In the genomic region with DNA sequence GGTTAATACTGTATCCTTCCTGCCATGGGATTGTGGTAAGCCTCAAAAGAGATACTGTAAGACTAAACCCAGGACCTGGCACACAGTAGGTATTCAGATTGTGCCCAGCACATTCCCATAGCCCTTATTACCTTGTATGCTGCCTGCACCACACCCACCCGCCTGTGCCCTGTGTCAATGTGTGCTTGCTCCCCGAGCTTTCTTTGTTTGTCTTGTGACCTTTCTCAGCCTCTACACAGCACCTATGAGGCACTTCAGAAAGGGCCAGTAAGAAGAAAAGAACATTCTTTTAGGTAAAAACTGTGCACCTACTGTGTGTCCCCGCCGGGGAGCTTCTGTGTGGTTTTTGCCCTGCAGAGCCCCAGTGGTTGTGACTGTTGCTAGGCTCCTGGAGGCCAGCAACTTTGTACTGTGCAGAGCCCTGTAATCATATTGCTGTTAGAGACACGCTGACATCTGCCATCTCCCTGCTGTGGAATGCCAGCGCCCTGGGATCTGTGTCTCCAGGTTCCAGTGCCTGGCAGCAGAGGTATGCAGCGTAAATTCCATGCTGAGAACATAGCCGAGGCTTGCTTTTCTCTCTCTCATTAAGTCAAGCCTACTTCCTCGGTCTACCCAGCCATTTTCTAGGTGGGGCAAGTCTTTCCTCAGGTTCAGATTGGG, we compare ENCODE assay signal across 11 mouse cellular contexts. TPM values are rescaled to one million over a fixed set of nuclear protein-coding genes. Genes with fewer than 3 reads are reported as not detected.
A peak's percentile ranks its signal among the peaks of the same experiment; 100 is the strongest.
DNase-seq lines count a peak whose midpoint lies in the region; ATAC-seq lines count a peak whose summit lies in the region.
"Had no signal": no experiment of that assay in that cellular context is flagged by ENCODE, and none has a peak within 500 bp of the region (broad histone marks: within the 10 kb centered on the region; RNA-seq: fewer than 3 reads in every experiment).

No protein-coding gene starts in this region.

- no peak for DNase-seq in heart, adult 8-10 months (ENCODE audit: low spot score)
- DNase-seq in embryo, embryonic 11 days: peak; percentile 54
- peak; percentile 72 for DNase-seq in lung, postnatal 36 days
- no peak for DNase-seq in testis, postnatal 14 days (ENCODE audit: low spot score)
- DNase-seq in ovary, postnatal 36 days (ENCODE audit: low spot score): no peak
- DNase-seq in urinary bladder, adult 2 months (ENCODE audit: low spot score): no peak
- DNase-seq: cerebellum, adult 9-10 months had no signal

- no peaks in the 10 kb centered on the region for H3K9me3 ChIP-seq in heart, embryonic 15.5 days (replicated peaks)
- H3K9me3 ChIP-seq in kidney, embryonic 15.5 days (replicated peaks): no peaks in the 10 kb centered on the region
- H3K9me3 ChIP-seq: midbrain, embryonic 15.5 days had no signal

- H3K27ac ChIP-seq in heart, embryonic 15.5 days: peak overlapping the region; percentile 65
- peak overlapping the region; percentile 81 for H3K27ac ChIP-seq in kidney, embryonic 15.5 days
- H3K27ac ChIP-seq: midbrain, embryonic 15.5 days had no signal

- no peak overlapping the region for H3K4me3 ChIP-seq in heart, embryonic 15.5 days
- H3K4me3 ChIP-seq in kidney, embryonic 15.5 days (replicated peaks): no peak overlapping the region
- H3K4me3 ChIP-seq: midbrain, embryonic 15.5 days had no signal

- H3K9ac ChIP-seq in heart, embryonic 15.5 days: peak overlapping the region; percentile 9; the same call in 1 of the 2 replicates
- H3K9ac ChIP-seq in kidney, embryonic 15.5 days: no peak overlapping the region
- H3K9ac ChIP-seq: midbrain, embryonic 15.5 days had no signal

- no peak overlapping the region for H3K4me2 ChIP-seq in heart, embryonic 15.5 days
- H3K4me2 ChIP-seq in kidney, embryonic 15.5 days: peak overlapping the region; percentile 22; the same call in 1 of the 2 replicates
- H3K4me2 ChIP-seq: midbrain, embryonic 15.5 days had no signal

- peaks cover 30% of the 10 kb centered on the region for H3K4me1 ChIP-seq in heart, embryonic 15.5 days (replicated peaks)
- H3K4me1 ChIP-seq in kidney, embryonic 15.5 days: peaks cover 38% of the 10 kb centered on the region

- ATAC-seq in heart, embryonic 15.5 days (replicated peaks; ENCODE audit: insufficient number of reproducible peaks, insufficient read depth, low FRiP score, low read depth): peak; percentile 62; the same call in 1 of the 2 replicates
- ATAC-seq in kidney, embryonic 15.5 days (replicated peaks; ENCODE audit: low FRiP score): 0 out of 2 replicates have a peak, but pooled peaks have one; percentile 41
- ATAC-seq: midbrain, embryonic 15.5 days had no signal

- H3K27me3 ChIP-seq in heart, embryonic 15.5 days: no peaks in the 10 kb centered on the region
- H3K27me3 ChIP-seq in kidney, embryonic 15.5 days: no peaks in the 10 kb centered on the region
- H3K27me3 ChIP-seq: CH12.LX; midbrain, embryonic 15.5 days had no signal

- H3K36me3 ChIP-seq in heart, embryonic 15.5 days: no peaks in the 10 kb centered on the region
- H3K36me3 ChIP-seq in kidney, embryonic 15.5 days: no peaks in the 10 kb centered on the region
- H3K36me3 ChIP-seq: midbrain, embryonic 15.5 days had no signal

- WGBS in heart, embryonic 15.5 days: 32% methylated on average over 9 of the region's 9 CpGs
- WGBS in kidney, embryonic 15.5 days: 40% methylated on average over 9 of the region's 9 CpGs

RNA-seq across cellular contexts. Expression of a gene that starts 18.1 kb away (rescaled TPM):
- polyA plus RNA-seq in heart, embryonic 15.5 days (2015; fragmentation: Nextera tagmentation; extraction: Ambion mirVana): 4.7 and 8.0 TPM in 2 replicates
- 10 to 100 TPM; 16.2 to 28.4 (median 19.5) TPM for total RNA-seq in heart, adult 8-10 months (2022)
- 9.4 and 11.7 TPM in 2 replicates for polyA plus RNA-seq in kidney, embryonic 15.5 days (2015; fragmentation: Nextera tagmentation; extraction: Ambion mirVana)
- polyA plus RNA-seq in urinary bladder, adult 2 months (2012; rRNA removed): 45.4 and 60.4 TPM in 2 replicates

Comparison
In these comparisons a context has a peak if more than half of its experiments do, and no peak if none do; other contexts are left out.
1. DNase-seq: peak in embryo, embryonic 11 days (single experiment) and lung, postnatal 36 days (single experiment); none in heart, adult 8-10 months (single experiment), testis, postnatal 14 days (single experiment), ovary, postnatal 36 days (single experiment) and urinary bladder, adult 2 months (single experiment).